Mouse (Mus musculus): ENCODE data around the gene Lpxn. TPM values are rescaled to one million over a fixed set of nuclear protein-coding genes. Genes with fewer than 3 reads are reported as not detected.

Gene Lpxn
- total and polyA plus RNA-seq, 2 experiments from 2014 or later = 1.1 to 1.8 TPM

- TF ChIP-seq CTCF (IDR thresholded peaks at IDR 0.05; ENCODE audit: low read depth) = peak; percentile 71
- Histone ChIP-seq H3K27ac (no peak overlapping the region), H3K9me3 (ENCODE audit: low read length) (no peaks in the 10 kb centered on the region), H3K27me3 (ENCODE audit: insufficient read depth, low read length) (no peaks in the 10 kb centered on the region), H3K9ac (replicated peaks; ENCODE audit: low read length) (no peak overlapping the region), H3K4me1 (ENCODE audit: insufficient read depth, low read length) (no peaks in the 10 kb centered on the region), H3K4me2 (ENCODE audit: low read depth, low read length) (no peak overlapping the region), H3K4me3 (ENCODE audit: low read length) (no peak overlapping the region), H3K36me3 (ENCODE audit: insufficient read depth, low read length) (no peaks in the 10 kb centered on the region)
- 35% methylated on average over 4 of the region's 4 CpGs for WGBS
- DNase-seq (ENCODE audit: low spot score) (peak; percentile 60), ATAC-seq (no peak)
These were observed 24.4 kb downstream of the Lpxn start for GRCm38 (mm10) chr19:12820383-12820782.

GRCm38 (mm10) chr19:12824549-12824948, 28.6 kb downstream of the Lpxn start:
- DNase-seq (ENCODE audit: low spot score) (no peak), ATAC-seq (no peak)
- 75% methylated on average over 4 of the region's 4 CpGs for WGBS
- Histone ChIP-seq H3K4me2 (ENCODE audit: low read depth, low read length) (no peak overlapping the region), H3K4me1 (ENCODE audit: insufficient read depth, low read length) (no peaks in the 10 kb centered on the region), H3K27me3 (ENCODE audit: insufficient read depth, low read length) (no peaks in the 10 kb centered on the region), H3K27ac (no peak overlapping the region), H3K36me3 (ENCODE audit: insufficient read depth, low read length) (no peaks in the 10 kb centered on the region), H3K9ac (replicated peaks; ENCODE audit: low read length) (no peak overlapping the region), H3K4me3 (ENCODE audit: low read length) (no peak overlapping the region), H3K9me3 (ENCODE audit: low read length) (no peaks in the 10 kb centered on the region)
- TF ChIP-seq CTCF (IDR thresholded peaks at IDR 0.05; ENCODE audit: low read depth) = no peak

- Histone ChIP-seq H3K9ac (replicated peaks; ENCODE audit: low read length) (no peak overlapping the region), H3K4me1 (ENCODE audit: insufficient read depth, low read length) (no peaks in the 10 kb centered on the region), H3K9me3 (ENCODE audit: low read length) (no peaks in the 10 kb centered on the region), H3K4me3 (ENCODE audit: low read length) (no peak overlapping the region), H3K27ac (no peak overlapping the region), H3K4me2 (ENCODE audit: low read depth, low read length) (no peak overlapping the region), H3K27me3 (ENCODE audit: insufficient read depth, low read length) (no peaks in the 10 kb centered on the region), H3K36me3 (ENCODE audit: insufficient read depth, low read length) (no peaks in the 10 kb centered on the region)
- DNase-seq (ENCODE audit: low spot score) (peak; percentile 6), ATAC-seq (peak; percentile 58; the same call in 1 of the 2 replicates)
- WGBS = 63% methylated on average over 2 of the region's 2 CpGs
- TF ChIP-seq CTCF (IDR thresholded peaks at IDR 0.05; ENCODE audit: low read depth) = no peak
These were observed 34.9 kb downstream of the Lpxn start for GRCm38 (mm10) chr19:12830823-12831430.

- 70% methylated on average over 1 of the region's 1 CpGs for WGBS
- H3K9me3 ChIP-seq (ENCODE audit: low read length) = no peaks in the 10 kb centered on the region
- ATAC-seq (no peak), DNase-seq (ENCODE audit: low spot score) (no peak)
- no peaks in the 10 kb centered on the region for H3K27me3 ChIP-seq (ENCODE audit: insufficient read depth, low read length)
- H3K4me2 ChIP-seq (ENCODE audit: low read depth, low read length) = no peak overlapping the region
- H3K36me3 ChIP-seq (ENCODE audit: insufficient read depth, low read length) = no peaks in the 10 kb centered on the region
- no peak overlapping the region for H3K9ac ChIP-seq (replicated peaks; ENCODE audit: low read length)
- TF ChIP-seq CTCF (IDR thresholded peaks at IDR 0.05; ENCODE audit: low read depth) = no peak
- no peak overlapping the region for H3K4me3 ChIP-seq (ENCODE audit: low read length)
- no peak overlapping the region for H3K27ac ChIP-seq
- H3K4me1 ChIP-seq (ENCODE audit: insufficient read depth, low read length) = no peaks in the 10 kb centered on the region
These were observed 35.6 kb downstream of the Lpxn start for GRCm38 (mm10) chr19:12831559-12831958.

GRCm38 (mm10) chr19:12833625-12834024, 37.6 kb downstream of the Lpxn start:
- TF ChIP-seq CTCF (IDR thresholded peaks at IDR 0.05; ENCODE audit: low read depth) = no peak
- H3K27ac ChIP-seq = no peak overlapping the region
- no peaks in the 10 kb centered on the region for H3K27me3 ChIP-seq (ENCODE audit: insufficient read depth, low read length)
- no peak overlapping the region for H3K9ac ChIP-seq (replicated peaks; ENCODE audit: low read length)
- DNase-seq (ENCODE audit: low spot score) (no peak), ATAC-seq (no peak)
- H3K36me3 ChIP-seq (ENCODE audit: insufficient read depth, low read length) = no peaks in the 10 kb centered on the region
- no peaks in the 10 kb centered on the region for H3K9me3 ChIP-seq (ENCODE audit: low read length)
- H3K4me2 ChIP-seq (ENCODE audit: low read depth, low read length) = no peak overlapping the region
- 92% methylated on average over 3 of the region's 3 CpGs for WGBS
- no peaks in the 10 kb centered on the region for H3K4me1 ChIP-seq (ENCODE audit: insufficient read depth, low read length)
- H3K4me3 ChIP-seq (ENCODE audit: low read length) = no peak overlapping the region

- no peak for DNase-seq (ENCODE audit: low spot score)
- Histone ChIP-seq H3K9me3 (ENCODE audit: low read length) (no peaks in the 10 kb centered on the region), H3K4me3 (ENCODE audit: low read length) (no peak overlapping the region), H3K36me3 (ENCODE audit: insufficient read depth, low read length) (no peaks in the 10 kb centered on the region), H3K4me1 (ENCODE audit: insufficient read depth, low read length) (no peaks in the 10 kb centered on the region), H3K9ac (replicated peaks; ENCODE audit: low read length) (no peak overlapping the region), H3K27me3 (ENCODE audit: insufficient read depth, low read length) (no peaks in the 10 kb centered on the region), H3K4me2 (ENCODE audit: low read depth, low read length) (no peak overlapping the region), H3K27ac (no peak overlapping the region)
- 97% methylated on average over 1 of the region's 1 CpGs for WGBS
- no peak for ATAC-seq
- TF ChIP-seq CTCF (IDR thresholded peaks at IDR 0.05; ENCODE audit: low read depth) = no peak
These were observed 42.5 kb downstream of the Lpxn start for GRCm38 (mm10) chr19:12838507-12838906.

- DNase-seq (ENCODE audit: low spot score) (no peak), ATAC-seq (no peak)
- no peak within 1 kb of the TSS for H3K4me3 ChIP-seq (ENCODE audit: low read length)
- no peak for TF ChIP-seq CTCF (IDR thresholded peaks at IDR 0.05; ENCODE audit: low read depth)
- H3K9me3 ChIP-seq (ENCODE audit: low read length) = no peaks in the 10 kb centered on the region
- no peak within 1 kb of the TSS for H3K9ac ChIP-seq (replicated peaks; ENCODE audit: low read length)
- H3K36me3 ChIP-seq (ENCODE audit: insufficient read depth, low read length) = no peaks in the 10 kb centered on the region
- no peak within 1 kb of the TSS for H3K27ac ChIP-seq
- no peaks in the 10 kb centered on the region for H3K27me3 ChIP-seq (ENCODE audit: insufficient read depth, low read length)
- H3K4me1 ChIP-seq (ENCODE audit: insufficient read depth, low read length) = no peaks in the 10 kb centered on the region
- H3K4me2 ChIP-seq (ENCODE audit: low read depth, low read length) = no peak within 1 kb of the TSS
These were observed 50.4 kb downstream of the Lpxn start, which contains the start of gene Gm5244 for GRCm38 (mm10) chr19:12846382-12846781. Gene Gm5244 (plus strand): TSS chr19:12846682.

Data from hindbrain, postnatal 0 days (tissue).